In genomic region chr11:76397650-76398311, GRCm38 (mm10) we compare ENCODE assay signal across 8 mouse cellular contexts. TPM values are rescaled to one million over a fixed set of nuclear protein-coding genes. Genes with fewer than 3 reads are reported as not detected.
DNase-seq lines count a peak whose midpoint lies in the region; ATAC-seq and TF ChIP-seq lines count a peak whose summit lies in the region.

No protein-coding gene starts in this region.

- TF ChIP-seq CTCF in gastrocnemius, adult 2 months (IDR thresholded peaks at IDR 0.05) = no peak

- peaks cover 6% of the 10 kb centered on the region; the same call in 1 of the 2 replicates for H3K4me1 ChIP-seq in kidney, embryonic 14.5 days (ENCODE audit: control insufficient read depth, insufficient read depth, low read length)
- H3K4me1 ChIP-seq in megakaryocyte, embryonic 14.5 days = peaks cover 43% of the 10 kb centered on the region

- no peaks in the 10 kb centered on the region for H3K9me3 ChIP-seq in kidney, embryonic 14.5 days (ENCODE audit: control insufficient read depth, low read length)
- no peaks in the 10 kb centered on the region for H3K9me3 ChIP-seq in megakaryocyte, embryonic 14.5 days

- peak overlapping the region; percentile 95 for H3K4me3 ChIP-seq in gastrocnemius, adult 2 months
- H3K4me3 ChIP-seq in kidney, embryonic 14.5 days (ENCODE audit: low read length) = peak overlapping the region; percentile 85
- peak overlapping the region; percentile 98 for H3K4me3 ChIP-seq in megakaryocyte, embryonic 14.5 days (replicated peaks)

- peak; percentile 63 for DNase-seq in gastrocnemius, adult 2 months
- DNase-seq in gastrocnemius, adult 8-10 months (ENCODE audit: low spot score in 2 of 2) = no peak
- DNase-seq in adrenal gland, postnatal 36 days = peak; percentile 59 to 74
- DNase-seq in thymus, postnatal 0 days (ENCODE audit: low spot score) = peak; percentile 22

- intact Hi-C loops in gastrocnemius, adult 2 months (cut with DNase I) = loop anchor here (2.0 to 5.0 kb wide), 3 partner anchors 17 to 85 kb away; no protein-coding TSS in a partner anchor

- H3K27ac ChIP-seq in gastrocnemius, adult 2 months = peak overlapping the region; percentile 96
- peak overlapping the region; percentile 84 for H3K27ac ChIP-seq in kidney, embryonic 14.5 days (ENCODE audit: low read depth, low read length)

- 1% methylated on average over 26 of the region's 26 CpGs for WGBS in kidney, embryonic 14.5 days

- H3K4me2 ChIP-seq in kidney, embryonic 14.5 days (replicated peaks; ENCODE audit: low read depth, low read length) = peak overlapping the region; percentile 91

- ATAC-seq in granulocyte monocyte progenitor cell, adult 5-6 weeks (replicated peaks; ENCODE audit: poor library complexity, severe bottlenecking) = peak; percentile 54
- ATAC-seq in kidney, embryonic 14.5 days (ENCODE audit: low FRiP score, low TSS enrichment) = peak; percentile 20; the same call in 1 of the 2 replicates
- no peak for ATAC-seq in inflammation-experienced regulatory T-cells, adult 6 months

- H3K36me3 ChIP-seq in kidney, embryonic 14.5 days (ENCODE audit: control insufficient read depth, insufficient read depth, low read length) = no peaks in the 10 kb centered on the region
- H3K36me3 ChIP-seq in megakaryocyte, embryonic 14.5 days (replicated peaks; ENCODE audit: low read length) = no peaks in the 10 kb centered on the region

- peak overlapping the region; percentile 76 for H3K9ac ChIP-seq in kidney, embryonic 14.5 days (ENCODE audit: low read depth, low read length)

- no peaks in the 10 kb centered on the region for H3K27me3 ChIP-seq in kidney, embryonic 14.5 days (ENCODE audit: control insufficient read depth, insufficient read depth, low read length)
- peaks cover 10% of the 10 kb centered on the region for H3K27me3 ChIP-seq in megakaryocyte, embryonic 14.5 days (replicated peaks)

RNA-seq across cellular contexts. Expression of gene Nxn, which starts 1.2 kb away (rescaled TPM):
- 10 to 100 TPM; 42.0 to 49.3 TPM for total RNA-seq in gastrocnemius, adult 2 months (2021)
- 10 to 100 TPM; 41.5 to 47.7 (median 43.3) TPM for total RNA-seq in gastrocnemius, adult 8-10 months (2022)
- total RNA-seq in adrenal gland, postnatal 36 days (2021) = 10 to 100 TPM; 28.3 to 29.7 TPM
- 29.6 and 32.3 TPM in 2 replicates for total RNA-seq in granulocyte monocyte progenitor cell, adult 5-6 weeks (2014; fragmentation: Nextera tagmentation)
- total RNA-seq in granulocyte monocyte progenitor cell, adult 5-6 weeks (2017) = 24.1 and 25.5 TPM in 2 replicates
- polyA plus RNA-seq in kidney, embryonic 14.5 days (2014; fragmentation: Nextera tagmentation; extraction: Ambion mirVana) = 29.3 and 38.0 TPM in 2 replicates
- 3.6 and 4.1 TPM in 2 replicates for polyA plus RNA-seq in megakaryocyte, embryonic 14.5 days (2012; ENCODE audit: insufficient read depth, low replicate concordance)
- 32.2 and 33.8 TPM in 2 replicates for polyA plus RNA-seq in thymus, postnatal 0 days (2015; fragmentation: Nextera tagmentation; extraction: Ambion mirVana)
- polyA plus RNA-seq in inflammation-experienced regulatory T-cells, adult 6 months (2017; shearing (Covaris generic)) = 1 to 10 TPM; 1.1 to 2.0 (median 1.6) TPM

RNA-seq across cellular contexts. Expression of gene Timm22, which starts 9.0 kb away (rescaled TPM):
- total RNA-seq in gastrocnemius, adult 2 months (2021) = 10 to 100 TPM; 29.0 to 45.0 TPM
- total RNA-seq in gastrocnemius, adult 8-10 months (2022) = 10 to 100 TPM; 31.6 to 45.2 (median 39.6) TPM
- 10 to 100 TPM; 45.9 to 48.6 TPM for total RNA-seq in adrenal gland, postnatal 36 days (2021)
- total RNA-seq in granulocyte monocyte progenitor cell, adult 5-6 weeks (2014; fragmentation: Nextera tagmentation) = 21.3 and 32.4 TPM in 2 replicates
- 9.9 and 13.9 TPM in 2 replicates for total RNA-seq in granulocyte monocyte progenitor cell, adult 5-6 weeks (2017)
- polyA plus RNA-seq in kidney, embryonic 14.5 days (2014; fragmentation: Nextera tagmentation; extraction: Ambion mirVana) = 113 and 139 TPM in 2 replicates
- polyA plus RNA-seq in megakaryocyte, embryonic 14.5 days (2012; ENCODE audit: insufficient read depth, low replicate concordance) = 4.0 and 29.0 TPM in 2 replicates
- 116 and 117 TPM in 2 replicates for polyA plus RNA-seq in thymus, postnatal 0 days (2015; fragmentation: Nextera tagmentation; extraction: Ambion mirVana)
- 10 to 100 TPM; 60.7 to 86.9 (median 76.3) TPM for polyA plus RNA-seq in inflammation-experienced regulatory T-cells, adult 6 months (2017; shearing (Covaris generic))

Comparison
In these comparisons a context has a peak if more than half of its experiments do, and no peak if none do; other contexts are left out.
1. DNase-seq: peak in gastrocnemius, adult 2 months (single experiment), adrenal gland, postnatal 36 days (2 of 2) and thymus, postnatal 0 days (single experiment); none in gastrocnemius, adult 8-10 months (0 of 2).
2. Peak in every context shown above with its lines, with median percentiles within 50 percentile points of each other: H3K4me3 ChIP-seq.